Mouse (Mus musculus): ENCODE results near the gene Rasgrp3. TPM values are rescaled to one million over a fixed set of nuclear protein-coding genes. Genes with fewer than 3 reads are reported as not detected.

The Rasgrp3 gene
- total RNA-seq, 1 experiment: 0.85 TPM

DNA sequence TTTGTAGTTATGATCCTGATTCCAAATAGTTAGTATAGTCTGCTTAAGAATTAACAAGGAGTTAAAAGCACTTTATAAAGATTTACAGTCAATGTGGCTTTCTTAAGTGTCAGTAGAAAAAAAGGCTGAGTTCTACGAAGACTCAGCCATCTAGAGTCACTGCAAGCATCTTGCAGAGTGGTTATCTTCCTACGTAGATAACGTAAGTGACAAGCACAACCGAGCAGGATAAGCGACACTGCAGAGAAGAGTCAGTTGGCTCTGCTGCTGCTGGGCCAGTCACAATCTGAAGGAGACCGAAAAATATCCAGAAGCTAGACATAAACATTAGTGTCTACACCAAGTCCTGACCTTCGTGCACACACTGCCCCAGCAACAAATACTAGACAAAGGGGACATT, 107.7 kb downstream of the Rasgrp3 start:
- in situ Hi-C loops (cut with MboI; ENCODE audit: low sequenced_read_pairs in 2 of 2, unreplicated experiment in 2 of 2): no loop called here
- no peaks in the 10 kb centered on the region for H3K9me3 ChIP-seq (ENCODE audit: control insufficient read depth, insufficient read depth, low read depth, low read length)
- no peak overlapping the region for H3K9ac ChIP-seq (ENCODE audit: insufficient read depth, low read depth, low read length, poor library complexity, severe bottlenecking)
- DNase-seq (ENCODE audit: low read depth, low spot score): no peak
- peaks cover 18% of the 10 kb centered on the region for H3K36me3 ChIP-seq (ENCODE audit: control insufficient read depth, insufficient read depth, low read length, poor library complexity, severe bottlenecking)
- no peaks in the 10 kb centered on the region for H3K4me1 ChIP-seq (ENCODE audit: control insufficient read depth in 2 of 2, insufficient read depth in 2 of 2, low read length in 2 of 2, poor library complexity in 1 of 2)
- no peak overlapping the region for H3K27ac ChIP-seq (ENCODE audit: insufficient read depth, low read depth, low read length, poor library complexity, severe bottlenecking)
- no peak overlapping the region for H3K4me3 ChIP-seq (ENCODE audit: insufficient read depth in 1 of 2, low read depth in 1 of 2, low read length in 2 of 2, poor library complexity in 1 of 2, severe bottlenecking in 1 of 2)
- no peak for TF ChIP-seq ZNF384 (IDR thresholded peaks at IDR 0.05; ENCODE audit: low read depth, low read length)
- no peak for TF ChIP-seq CHD2 (IDR thresholded peaks at IDR 0.05; ENCODE audit: low read depth, low read length)
- no peak for TF ChIP-seq HCFC1 (IDR thresholded peaks at IDR 0.05; ENCODE audit: borderline replicate concordance, insufficient read depth, low read length)
- TF ChIP-seq ZC3H11A (IDR thresholded peaks at IDR 0.05; ENCODE audit: borderline replicate concordance, low read depth, low read length): no peak
- no peak for TF ChIP-seq MAFK (IDR thresholded peaks at IDR 0.05; ENCODE audit: insufficient read depth, low read depth, low read length)

DNA sequence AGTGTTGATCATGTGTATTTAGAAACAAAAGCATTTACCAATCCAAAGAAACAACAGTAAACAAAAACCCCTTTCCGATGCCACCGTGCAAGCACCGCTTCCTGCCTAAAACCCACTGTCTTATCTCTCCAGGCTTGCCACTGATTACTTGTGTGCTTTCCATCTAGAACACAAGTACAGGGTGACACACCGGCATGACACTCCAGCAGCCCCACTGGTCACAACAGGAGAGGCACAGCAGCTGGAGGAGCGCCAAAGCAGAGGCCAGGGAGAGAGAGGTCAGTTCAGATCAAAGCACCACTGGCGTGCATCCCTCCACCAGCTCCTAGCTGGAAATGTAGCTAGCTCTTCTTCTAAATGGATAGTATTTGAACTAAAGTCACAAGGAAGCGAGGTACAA, 108.6 kb downstream of the Rasgrp3 start:
- H3K4me3 ChIP-seq (ENCODE audit: insufficient read depth in 1 of 2, low read depth in 1 of 2, low read length in 2 of 2, poor library complexity in 1 of 2, severe bottlenecking in 1 of 2): no peak overlapping the region
- TF ChIP-seq CHD2 (IDR thresholded peaks at IDR 0.05; ENCODE audit: low read depth, low read length): no peak
- TF ChIP-seq ZNF384 (IDR thresholded peaks at IDR 0.05; ENCODE audit: low read depth, low read length): no peak
- no peak for TF ChIP-seq HCFC1 (IDR thresholded peaks at IDR 0.05; ENCODE audit: borderline replicate concordance, insufficient read depth, low read length)
- no peak for TF ChIP-seq MAFK (IDR thresholded peaks at IDR 0.05; ENCODE audit: insufficient read depth, low read depth, low read length)
- TF ChIP-seq ZC3H11A (IDR thresholded peaks at IDR 0.05; ENCODE audit: borderline replicate concordance, low read depth, low read length): no peak
- H3K4me1 ChIP-seq (ENCODE audit: control insufficient read depth in 2 of 2, insufficient read depth in 2 of 2, low read length in 2 of 2, poor library complexity in 1 of 2): no peaks in the 10 kb centered on the region
- no peak overlapping the region for H3K27ac ChIP-seq (ENCODE audit: insufficient read depth, low read depth, low read length, poor library complexity, severe bottlenecking)
- in situ Hi-C loops (cut with MboI; ENCODE audit: low sequenced_read_pairs in 2 of 2, unreplicated experiment in 2 of 2): no loop called here
- no peaks in the 10 kb centered on the region for H3K9me3 ChIP-seq (ENCODE audit: control insufficient read depth, insufficient read depth, low read depth, low read length)
- DNase-seq (ENCODE audit: low read depth, low spot score): no peak
- H3K36me3 ChIP-seq (ENCODE audit: control insufficient read depth, insufficient read depth, low read length, poor library complexity, severe bottlenecking): peaks cover 12% of the 10 kb centered on the region
- no peak overlapping the region for H3K9ac ChIP-seq (ENCODE audit: insufficient read depth, low read depth, low read length, poor library complexity, severe bottlenecking)

DNA sequence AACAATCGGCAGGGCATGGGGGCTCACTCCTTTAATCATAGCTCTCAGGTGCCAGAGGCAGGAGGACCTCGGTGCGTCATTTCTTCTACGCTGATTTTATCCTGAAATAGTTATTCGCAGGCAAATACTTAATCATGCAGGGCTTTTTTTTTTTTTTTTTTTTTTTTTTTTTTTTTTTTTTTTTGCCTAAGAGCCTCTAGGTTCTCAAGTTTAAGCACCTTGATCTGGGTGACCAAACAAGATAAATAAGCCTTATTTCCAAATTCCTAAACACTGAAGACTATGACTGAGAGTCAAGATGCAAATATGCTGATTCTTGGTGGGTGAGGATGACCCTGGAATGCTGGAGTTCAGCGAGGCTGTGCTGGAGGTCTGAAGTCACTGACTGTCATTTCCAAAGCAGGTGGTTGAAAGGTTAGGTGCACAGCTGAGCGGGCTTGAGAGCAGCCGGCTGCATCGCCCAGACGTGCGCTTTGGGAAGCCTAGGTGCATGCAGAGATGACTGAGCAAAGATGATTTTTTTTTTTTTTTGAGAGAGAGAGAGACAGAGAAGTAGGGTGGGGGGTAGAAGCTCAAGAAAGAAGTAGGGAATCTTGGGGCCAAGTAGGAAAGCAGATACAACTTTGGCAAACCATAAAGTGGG, 115.2 kb downstream of the Rasgrp3 start:
- peaks cover 0 to 2% of the 10 kb centered on the region in 2 experiments; a peak in 1 of 4 replicates for H3K4me1 ChIP-seq (ENCODE audit: control insufficient read depth in 2 of 2, insufficient read depth in 2 of 2, low read length in 2 of 2, poor library complexity in 1 of 2)
- no peak overlapping the region for H3K27ac ChIP-seq (ENCODE audit: insufficient read depth, low read depth, low read length, poor library complexity, severe bottlenecking)
- H3K9ac ChIP-seq (ENCODE audit: insufficient read depth, low read depth, low read length, poor library complexity, severe bottlenecking): peak overlapping the region; percentile 96
- in situ Hi-C loops (cut with MboI; ENCODE audit: low sequenced_read_pairs in 2 of 2, unreplicated experiment in 2 of 2): no loop called here
- H3K4me3 ChIP-seq (ENCODE audit: insufficient read depth in 1 of 2, low read depth in 1 of 2, low read length in 2 of 2, poor library complexity in 1 of 2, severe bottlenecking in 1 of 2): peak overlapping the region; percentile 90 to 97
- peaks cover 5% of the 10 kb centered on the region for H3K36me3 ChIP-seq (ENCODE audit: control insufficient read depth, insufficient read depth, low read length, poor library complexity, severe bottlenecking)
- DNase-seq (ENCODE audit: low read depth, low spot score): no peak
- no peaks in the 10 kb centered on the region for H3K9me3 ChIP-seq (ENCODE audit: control insufficient read depth, insufficient read depth, low read depth, low read length)
- TF ChIP-seq ZC3H11A (IDR thresholded peaks at IDR 0.05; ENCODE audit: borderline replicate concordance, low read depth, low read length): no peak
- TF ChIP-seq MAFK (IDR thresholded peaks at IDR 0.05; ENCODE audit: insufficient read depth, low read depth, low read length): no peak
- no peak for TF ChIP-seq CHD2 (IDR thresholded peaks at IDR 0.05; ENCODE audit: low read depth, low read length)
- no peak for TF ChIP-seq HCFC1 (IDR thresholded peaks at IDR 0.05; ENCODE audit: borderline replicate concordance, insufficient read depth, low read length)
- TF ChIP-seq ZNF384 (IDR thresholded peaks at IDR 0.05; ENCODE audit: low read depth, low read length): no peak

DNA sequence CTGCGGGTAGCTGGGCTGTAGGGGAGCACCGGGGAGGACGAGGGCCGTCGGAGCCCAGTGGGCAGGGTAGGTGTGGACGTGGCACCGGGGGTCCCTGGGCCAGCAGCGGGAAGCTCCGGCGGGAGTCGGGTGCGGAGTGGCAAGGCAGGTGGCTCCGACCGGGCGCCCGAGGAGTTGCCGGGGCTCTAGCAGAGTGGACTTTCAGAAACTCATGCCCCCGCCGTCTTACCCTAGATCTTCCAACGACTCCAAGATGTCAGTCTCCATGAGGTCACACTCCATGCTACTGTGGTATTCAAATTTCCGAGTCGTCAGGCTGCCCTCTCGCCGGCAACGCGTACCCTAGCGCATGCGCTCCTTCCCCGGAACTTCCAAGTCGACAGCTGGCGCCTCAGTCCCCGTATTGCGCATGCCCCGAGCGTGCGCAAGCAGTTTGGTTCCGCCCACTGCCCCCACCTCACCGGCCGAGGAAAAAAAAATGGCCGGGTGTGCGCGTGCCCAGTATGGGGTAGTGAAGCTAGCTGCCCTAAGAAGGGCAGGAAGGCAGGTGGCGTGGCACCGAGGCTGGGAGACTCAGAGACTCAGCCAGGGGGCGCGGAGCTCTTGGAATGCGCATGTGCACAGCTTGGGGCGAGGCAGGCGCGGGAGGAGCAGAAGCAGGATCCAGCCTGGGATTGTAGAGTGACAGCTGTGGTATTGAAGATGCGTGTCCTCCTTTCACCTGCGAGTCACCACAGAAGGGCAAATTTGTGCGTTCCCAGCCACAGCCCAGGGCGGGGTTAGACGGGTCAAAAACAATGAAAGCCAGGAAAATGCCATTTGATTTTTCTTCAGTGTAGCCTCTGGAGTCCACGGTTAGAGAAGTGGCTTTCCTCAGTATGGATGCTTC, 116.1 kb downstream of the Rasgrp3 start, which contains the start of gene Fam98a:
TSS of gene Fam98a (minus strand) at position 435 of the 889 bp plus-strand sequence.
- Histone ChIP-seq H3K36me3 (ENCODE audit: control insufficient read depth, insufficient read depth, low read length, poor library complexity, severe bottlenecking) (peaks cover 4% of the 10 kb centered on the region; the same call in 1 of the 2 replicates), H3K27ac (ENCODE audit: insufficient read depth, low read depth, low read length, poor library complexity, severe bottlenecking) (no peak within 1 kb of the TSS), H3K4me3 (ENCODE audit: insufficient read depth in 1 of 2, low read depth in 1 of 2, low read length in 2 of 2, poor library complexity in 1 of 2, severe bottlenecking in 1 of 2) (peak within 1 kb of the TSS; percentile 90 to 97), H3K9me3 (ENCODE audit: control insufficient read depth, insufficient read depth, low read depth, low read length) (no peaks in the 10 kb centered on the region), H3K9ac (ENCODE audit: insufficient read depth, low read depth, low read length, poor library complexity, severe bottlenecking) (peak within 1 kb of the TSS; percentile 96), H3K4me1 (ENCODE audit: control insufficient read depth in 2 of 2, insufficient read depth in 2 of 2, low read length in 2 of 2, poor library complexity in 1 of 2) (peaks cover 0 to 2% of the 10 kb centered on the region in 2 experiments; a peak in 1 of 4 replicates)
- TF ChIP-seq ZC3H11A (IDR thresholded peaks at IDR 0.05; ENCODE audit: borderline replicate concordance, low read depth, low read length): no peak
- TF ChIP-seq ZNF384 (IDR thresholded peaks at IDR 0.05; ENCODE audit: low read depth, low read length): peak; percentile 74; the same call in 1 of the 2 replicates
- peak; percentile 83 for TF ChIP-seq HCFC1 (IDR thresholded peaks at IDR 0.05; ENCODE audit: borderline replicate concordance, insufficient read depth, low read length)
- no peak for TF ChIP-seq MAFK (IDR thresholded peaks at IDR 0.05; ENCODE audit: insufficient read depth, low read depth, low read length)
- DNase-seq (ENCODE audit: low read depth, low spot score): peak; percentile 98
- in situ Hi-C loops (cut with MboI; ENCODE audit: low sequenced_read_pairs in 2 of 2, unreplicated experiment in 2 of 2): no loop called here
